Mouse (Mus musculus): ENCODE data around the gene Cdh13.

Cdh13 gene

DNA sequence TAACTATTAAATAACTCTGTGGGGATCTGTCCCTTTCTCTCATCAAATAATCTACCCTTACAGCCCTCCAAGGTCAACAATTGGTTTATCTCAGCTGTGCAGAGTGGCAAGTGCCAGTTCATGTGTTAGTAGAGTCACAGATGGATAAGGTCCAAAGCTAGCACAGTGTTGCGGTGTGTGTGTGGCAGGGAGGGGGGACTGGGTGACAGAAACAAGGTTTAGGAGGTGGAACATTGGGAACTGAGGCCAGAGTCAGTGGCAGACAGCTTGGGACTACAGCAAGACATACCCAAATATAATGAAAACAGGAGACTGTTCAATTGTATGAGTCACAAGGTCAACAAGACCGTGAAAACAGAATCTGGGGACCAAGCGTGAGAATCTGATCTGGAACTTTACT, 171.7 kb downstream of the Cdh13 start:
- DNase-seq = no peak

DNA sequence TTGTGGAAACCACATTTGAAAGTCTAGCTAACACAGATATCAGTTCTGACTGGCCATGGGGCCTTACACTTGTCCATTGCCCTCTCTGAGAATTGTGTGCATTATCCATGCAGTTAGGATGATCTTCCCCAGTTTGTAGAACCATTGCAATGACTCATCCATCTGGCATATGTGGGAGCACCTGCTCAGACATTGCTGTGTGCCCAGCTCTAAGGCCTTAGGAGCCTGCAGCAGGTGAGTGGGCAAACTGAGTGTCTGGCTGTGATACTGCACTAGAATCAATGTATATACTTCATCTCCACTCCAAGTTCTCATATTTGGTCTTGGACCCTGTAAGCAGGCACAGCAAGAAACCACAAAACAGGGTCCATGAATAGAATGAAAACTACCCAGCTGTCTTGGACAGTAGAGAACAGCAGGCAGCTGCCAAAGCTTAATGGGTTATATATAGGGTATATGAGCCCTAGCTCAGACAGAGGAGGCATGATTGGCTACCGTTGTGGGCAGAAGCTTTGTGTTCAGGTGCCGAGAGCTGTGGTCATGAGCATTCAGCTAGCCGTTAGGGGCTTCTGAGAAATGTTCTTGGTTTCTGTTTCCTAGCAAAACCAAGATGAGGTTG, 181.9 kb downstream of the Cdh13 start:
- DNase-seq = no peak

DNA sequence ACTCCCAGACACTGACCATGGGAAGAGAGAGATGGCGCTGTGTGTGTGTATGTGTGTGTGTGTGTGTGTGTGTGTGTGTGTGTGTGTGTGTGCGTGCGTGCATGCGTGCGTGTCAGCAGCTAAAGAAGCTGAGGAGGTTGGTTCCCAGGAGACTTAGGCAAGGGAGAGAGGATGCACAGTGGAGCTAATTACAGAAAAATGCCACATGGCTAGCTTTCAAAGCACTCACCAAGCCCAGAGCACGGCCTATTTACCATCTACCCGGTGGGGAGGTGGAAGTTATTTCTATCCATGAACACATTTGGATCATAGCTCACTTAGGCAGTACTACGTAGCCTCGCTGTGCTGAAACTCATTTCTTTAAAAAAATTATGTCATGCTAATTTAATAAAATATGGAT, 194.1 kb downstream of the Cdh13 start:
- no peak for DNase-seq

DNA sequence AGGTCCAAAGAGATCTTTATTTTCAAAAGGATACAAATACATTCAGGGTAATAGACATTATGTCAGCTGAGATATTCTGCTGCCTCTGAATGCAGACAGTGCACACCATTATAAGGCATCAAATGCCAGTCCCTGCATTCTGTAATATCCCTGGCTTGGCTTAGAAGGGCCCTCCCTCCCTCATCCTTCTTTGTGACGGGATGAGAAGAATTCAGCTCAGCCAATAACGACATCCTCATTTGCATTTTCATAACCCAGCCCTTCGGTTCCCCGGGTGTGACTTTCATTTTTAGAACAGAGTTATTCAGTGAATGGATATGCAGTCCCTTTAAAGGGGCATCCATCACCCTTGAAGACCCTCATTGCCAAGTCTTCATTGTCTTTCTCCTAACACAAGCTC, 205.2 kb downstream of the Cdh13 start:
- DNase-seq = no peak

DNA sequence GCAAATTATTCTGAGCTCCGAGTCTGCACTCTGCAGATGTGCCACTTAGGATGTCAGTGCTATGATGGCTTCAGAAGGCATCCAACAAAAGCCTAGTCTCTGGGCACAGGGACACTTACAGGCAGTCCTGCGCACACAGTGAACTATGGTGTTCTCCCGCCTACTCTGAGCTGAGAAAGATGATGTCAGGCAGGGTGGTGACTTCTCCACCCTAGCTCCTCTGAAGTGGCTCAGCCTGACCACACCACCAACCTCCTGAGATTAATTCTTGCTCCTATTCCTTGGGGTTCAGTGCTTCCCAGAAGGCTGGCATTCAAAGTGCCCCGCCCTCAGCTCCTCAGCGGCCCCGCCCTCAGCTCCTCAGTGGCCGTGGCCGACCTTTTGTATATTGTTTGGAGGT, 219.0 kb downstream of the Cdh13 start:
- no peak for DNase-seq

DNA sequence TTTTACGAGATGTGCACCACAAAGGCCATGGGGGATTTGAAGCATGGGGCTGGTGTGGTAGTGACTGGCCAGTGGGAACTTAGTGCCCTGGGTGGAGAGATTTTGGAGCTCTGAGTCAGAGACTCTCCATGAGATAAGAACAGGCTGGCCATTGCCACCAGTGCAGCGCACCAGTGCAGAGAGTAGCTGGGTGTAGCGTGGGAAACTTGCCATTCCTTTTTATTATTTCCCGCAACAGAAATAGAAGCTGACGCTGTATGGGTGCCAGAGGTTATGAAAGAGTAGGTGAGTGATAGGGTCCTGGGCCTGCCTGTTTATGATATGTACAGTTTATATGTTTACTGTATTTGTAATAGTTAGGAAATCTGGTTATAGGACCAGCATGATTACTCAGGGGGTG, 225.9 kb downstream of the Cdh13 start:
- no peak for DNase-seq

DNA sequence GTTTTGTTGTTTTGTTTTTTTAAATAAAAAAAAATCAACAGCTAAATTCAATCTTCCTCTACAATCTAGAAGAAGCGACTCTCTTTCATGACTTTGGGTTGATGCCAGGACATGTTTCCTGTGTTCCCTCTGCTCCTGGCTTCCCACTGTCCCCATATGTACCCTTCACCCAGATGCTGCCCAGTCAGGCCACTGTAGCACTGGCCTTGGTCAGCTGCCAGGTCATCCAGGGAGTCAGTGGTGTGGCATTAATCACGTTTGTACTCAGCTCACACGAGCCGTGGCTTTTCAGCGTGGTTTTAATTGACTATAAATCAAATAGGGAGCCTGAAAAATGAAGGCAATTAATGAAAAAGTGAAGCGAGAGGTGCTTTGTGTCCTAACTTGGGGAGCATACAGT, 229.7 kb downstream of the Cdh13 start:
- no peak for DNase-seq

DNA sequence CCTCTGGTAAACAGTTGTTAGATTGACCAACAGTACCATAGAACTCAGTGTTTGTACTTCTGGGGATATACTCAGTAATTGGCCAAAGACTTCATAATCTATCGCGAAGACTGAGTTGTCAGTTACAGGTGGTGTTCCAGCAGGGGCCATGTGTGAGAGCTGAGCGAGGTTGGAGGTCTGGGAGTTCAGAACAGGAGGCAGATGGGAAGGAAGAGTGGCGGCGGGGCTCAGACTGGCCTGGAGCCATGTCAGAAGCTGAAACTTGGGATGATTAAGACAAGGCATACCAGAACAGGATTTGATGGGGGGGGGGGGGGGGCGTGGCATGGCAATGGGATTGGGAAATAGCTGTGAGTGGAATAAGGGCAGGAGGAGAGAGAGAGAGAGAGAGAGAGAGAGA, 232.1 kb downstream of the Cdh13 start:
- DNase-seq = no peak

DNA sequence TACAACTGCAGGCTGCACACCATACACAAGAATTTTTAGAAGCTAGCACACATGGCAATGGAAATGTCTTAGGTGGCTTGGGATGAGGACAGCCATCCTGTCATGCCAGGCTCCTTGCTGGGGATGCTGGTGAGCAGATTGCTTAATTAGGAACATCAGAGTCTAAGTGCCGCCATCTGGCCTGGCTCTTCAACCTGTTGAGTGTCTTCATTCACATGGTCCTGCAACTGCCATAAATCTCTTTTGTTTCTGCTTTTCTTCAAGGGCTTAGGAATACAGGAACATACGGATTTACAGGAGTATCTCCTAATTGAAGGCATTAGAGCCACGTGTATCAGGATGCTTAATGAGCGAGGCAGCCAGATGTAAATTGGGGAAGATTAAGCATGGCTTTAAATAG, 233.5 kb downstream of the Cdh13 start:
- DNase-seq = peak; percentile 4

DNA sequence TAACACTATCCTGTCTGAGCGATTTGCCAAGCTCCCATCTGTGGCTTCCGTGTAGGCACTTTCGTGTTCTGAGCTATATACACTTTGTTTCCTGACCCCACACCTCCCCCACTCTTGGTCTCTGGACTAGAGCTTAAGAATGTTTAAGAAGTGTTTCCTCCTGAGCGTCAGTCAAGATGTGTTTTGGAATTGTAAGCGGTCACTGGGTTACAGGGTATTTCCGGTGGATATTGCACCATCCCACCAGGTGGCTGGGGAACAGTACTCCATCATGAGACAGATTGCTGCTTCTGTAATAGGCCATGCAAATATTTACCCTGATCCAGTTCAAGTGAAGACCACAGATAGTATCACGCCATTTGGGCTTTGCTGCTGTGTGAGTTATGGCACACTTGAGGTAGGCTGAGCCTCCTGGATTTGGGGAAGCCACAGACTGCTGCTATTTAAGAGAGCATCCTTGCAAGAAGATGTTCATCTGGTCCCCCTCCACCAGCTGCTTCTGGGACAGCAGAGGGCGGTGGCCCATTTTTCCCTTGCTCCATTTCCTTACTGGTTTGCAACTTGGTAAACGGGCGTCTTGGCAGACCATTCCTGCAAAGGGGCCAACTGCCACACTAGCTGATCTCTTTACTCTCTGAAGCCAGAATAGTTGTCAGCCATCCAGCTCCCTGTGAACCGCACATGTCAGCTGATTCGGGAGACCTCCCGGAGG, 234.7 kb downstream of the Cdh13 start:
- peak; percentile 3 for DNase-seq

DNA sequence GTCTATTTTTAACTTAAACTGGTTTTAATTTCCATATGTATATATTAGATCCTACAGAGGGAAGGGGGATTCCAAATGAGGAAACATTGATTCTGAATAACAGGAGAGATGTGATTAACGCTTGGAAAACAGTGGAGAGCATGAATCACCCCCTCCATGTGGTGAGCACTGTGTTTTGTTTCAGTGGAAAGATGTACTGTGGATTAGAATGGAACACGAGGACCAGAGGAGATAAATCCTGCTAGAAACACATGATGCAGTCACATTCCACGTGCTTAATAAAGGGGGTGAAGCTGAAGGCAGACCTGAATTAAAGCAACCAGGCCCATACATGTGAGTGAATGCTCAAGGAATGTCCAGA, 235.2 kb downstream of the Cdh13 start:
- DNase-seq = no peak

DNA sequence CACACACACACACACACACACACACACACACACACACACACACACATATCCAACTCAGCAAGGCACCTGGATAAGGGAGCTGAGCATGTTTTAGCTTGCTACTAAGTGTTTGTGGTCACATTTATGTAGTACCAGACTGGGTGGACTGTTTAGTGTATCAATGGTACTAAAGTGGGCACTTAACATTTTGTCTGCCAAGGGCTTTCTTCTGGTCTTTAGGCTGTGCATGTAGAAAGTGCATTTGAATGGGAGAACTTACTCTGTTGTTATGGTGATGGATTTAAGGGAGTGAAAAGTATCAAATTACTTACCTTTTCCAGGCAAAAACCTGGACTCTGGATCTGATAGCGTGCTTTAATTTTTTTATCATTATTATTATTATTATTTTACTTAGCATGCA, 240.4 kb downstream of the Cdh13 start:
- DNase-seq = no peak

DNA sequence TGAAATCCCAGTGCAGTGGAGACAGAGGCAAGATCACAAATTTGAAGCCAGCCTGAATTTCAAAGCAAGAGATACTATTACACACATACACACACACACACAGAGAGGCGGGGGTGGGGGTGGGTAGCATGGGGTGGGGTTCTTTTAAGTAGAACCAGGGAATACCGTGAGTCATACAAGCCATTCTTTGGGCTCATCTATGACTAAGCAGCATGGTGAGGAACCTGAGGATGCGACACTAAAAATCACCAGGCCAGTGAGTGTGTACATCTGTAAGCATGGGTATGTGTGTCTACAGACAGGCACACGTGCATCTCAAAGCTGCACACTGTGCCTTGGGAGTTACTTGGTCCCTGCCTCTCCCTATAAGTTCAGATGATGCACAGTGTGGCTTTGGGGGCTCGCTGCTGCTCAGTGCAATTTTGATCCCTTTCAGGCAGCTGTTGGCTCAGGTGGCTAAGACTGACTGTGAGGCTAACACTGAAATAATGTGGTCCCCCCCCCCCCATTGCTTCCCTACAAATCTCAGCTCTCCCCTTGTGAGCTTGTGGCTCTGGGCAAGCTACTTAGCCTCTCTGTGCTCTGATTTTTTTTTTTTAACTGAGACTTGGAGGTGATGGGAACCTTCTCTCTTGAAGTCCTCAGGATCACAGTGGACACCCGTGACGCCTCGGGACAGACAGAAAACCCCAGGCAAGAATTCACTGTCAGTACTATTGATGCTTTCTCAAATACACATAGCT, 255.5 kb downstream of the Cdh13 start:
- DNase-seq = no peak

DNA sequence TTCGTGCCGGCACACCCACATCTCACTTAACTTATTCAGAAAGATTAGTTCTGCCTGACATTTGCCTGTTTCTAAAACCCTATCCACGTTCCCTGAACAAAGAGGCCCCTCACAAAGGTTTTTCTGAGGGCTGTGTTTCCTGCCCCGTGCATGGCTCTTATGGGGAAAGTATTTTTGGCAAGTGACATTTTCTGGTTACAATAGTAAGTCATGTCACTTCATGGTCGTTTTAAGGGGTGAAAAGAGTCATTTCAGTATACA, 256.0 kb downstream of the Cdh13 start:
- no peak for DNase-seq

DNA sequence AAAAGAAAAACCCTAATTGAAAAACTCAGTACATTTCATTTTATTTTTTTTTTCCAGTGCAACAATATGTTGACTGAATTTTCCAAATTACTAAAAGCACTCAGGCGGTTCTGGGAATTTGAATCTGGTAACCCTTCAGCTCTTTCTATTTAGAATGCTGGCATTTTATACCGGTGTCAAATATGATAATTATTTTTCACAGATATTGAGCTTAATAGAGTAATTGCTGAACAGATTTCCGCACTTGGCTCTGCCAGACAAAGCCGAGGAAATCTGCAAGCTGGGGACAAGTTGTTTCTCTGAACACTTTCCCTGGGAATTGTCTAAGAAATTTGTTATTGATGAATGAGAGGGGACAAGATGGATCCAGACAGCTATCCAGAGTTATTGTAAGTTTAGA, 256.4 kb downstream of the Cdh13 start:
- DNase-seq = no peak

DNA sequence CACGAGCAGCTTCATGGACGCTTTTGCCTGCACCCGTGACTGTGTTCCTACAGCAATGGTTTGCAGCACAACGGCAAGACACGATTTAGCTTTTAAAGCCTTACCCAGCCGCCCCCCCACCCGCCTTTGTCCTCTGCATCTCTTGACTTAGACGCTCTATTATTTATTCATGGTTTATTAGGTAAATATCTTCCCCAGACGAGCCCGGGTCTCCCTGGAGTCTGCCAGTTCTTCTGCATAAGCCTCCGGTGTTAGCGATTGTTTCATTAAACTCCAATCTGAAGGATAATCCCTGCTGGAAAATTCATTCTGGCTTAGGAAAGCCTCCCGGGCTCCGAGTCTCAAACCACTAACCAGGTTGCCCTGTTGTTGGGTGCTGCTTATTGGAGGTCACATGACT, 268.9 kb downstream of the Cdh13 start:
- DNase-seq = no peak

DNA sequence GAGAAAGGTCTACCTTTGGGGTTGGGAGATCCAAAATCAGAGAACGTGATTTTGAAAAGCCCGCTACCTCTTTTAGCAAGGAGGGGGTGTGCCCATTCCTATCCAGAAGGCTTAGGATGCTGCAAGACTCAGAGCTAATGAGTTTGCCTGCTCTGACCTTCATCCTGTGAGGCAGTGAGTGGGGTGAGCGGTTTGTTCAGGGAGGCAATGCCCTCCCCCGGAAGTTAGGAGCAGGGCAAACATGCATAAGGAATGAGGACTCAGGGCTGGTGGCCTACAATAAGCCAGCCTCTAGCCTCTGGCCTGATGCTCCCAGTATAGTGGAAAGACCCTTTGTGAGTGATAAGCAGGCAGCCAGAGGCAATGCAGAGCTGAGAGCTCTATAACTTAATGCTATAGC, 269.3 kb downstream of the Cdh13 start:
- DNase-seq = no peak

DNA sequence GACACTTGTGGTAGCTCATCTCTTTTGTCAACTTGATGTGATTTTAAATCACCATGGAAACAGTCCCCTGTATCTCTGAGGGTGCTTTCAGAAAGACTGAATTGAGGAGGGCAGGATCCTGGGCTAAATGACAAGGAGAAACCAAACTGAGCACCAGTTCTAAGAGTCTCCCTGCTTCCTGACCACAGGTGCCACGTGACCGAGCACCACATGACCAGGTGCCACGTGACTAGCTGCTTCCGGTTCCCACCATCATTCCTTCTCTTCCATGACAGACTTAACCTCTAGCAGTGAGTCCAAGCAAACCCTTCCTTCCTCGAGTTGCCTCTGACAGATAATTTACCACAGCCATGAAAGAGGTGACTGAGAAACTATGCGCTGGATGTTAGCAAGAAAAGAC, 280.5 kb downstream of the Cdh13 start:
- DNase-seq = no peak

DNA sequence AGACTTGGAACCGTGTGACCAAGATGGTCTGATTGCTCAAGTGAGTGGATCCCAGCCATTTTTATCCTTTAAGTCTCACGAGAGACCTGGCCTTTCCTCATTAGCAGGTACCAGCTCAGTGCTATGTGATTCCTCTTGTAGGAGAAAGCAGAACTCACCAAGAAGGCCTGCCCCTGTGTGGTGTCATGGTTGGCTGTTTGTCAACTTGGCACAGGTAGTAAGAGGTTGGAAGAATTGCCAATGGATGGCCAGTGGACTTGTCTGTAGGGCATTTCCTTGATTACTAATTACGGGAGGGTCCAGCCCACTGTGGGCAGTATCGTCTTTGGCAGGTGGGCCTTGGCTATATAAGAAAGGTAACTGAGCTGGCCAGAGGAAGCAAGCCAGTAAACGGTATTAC, 281.7 kb downstream of the Cdh13 start:
- DNase-seq = no peak

DNA sequence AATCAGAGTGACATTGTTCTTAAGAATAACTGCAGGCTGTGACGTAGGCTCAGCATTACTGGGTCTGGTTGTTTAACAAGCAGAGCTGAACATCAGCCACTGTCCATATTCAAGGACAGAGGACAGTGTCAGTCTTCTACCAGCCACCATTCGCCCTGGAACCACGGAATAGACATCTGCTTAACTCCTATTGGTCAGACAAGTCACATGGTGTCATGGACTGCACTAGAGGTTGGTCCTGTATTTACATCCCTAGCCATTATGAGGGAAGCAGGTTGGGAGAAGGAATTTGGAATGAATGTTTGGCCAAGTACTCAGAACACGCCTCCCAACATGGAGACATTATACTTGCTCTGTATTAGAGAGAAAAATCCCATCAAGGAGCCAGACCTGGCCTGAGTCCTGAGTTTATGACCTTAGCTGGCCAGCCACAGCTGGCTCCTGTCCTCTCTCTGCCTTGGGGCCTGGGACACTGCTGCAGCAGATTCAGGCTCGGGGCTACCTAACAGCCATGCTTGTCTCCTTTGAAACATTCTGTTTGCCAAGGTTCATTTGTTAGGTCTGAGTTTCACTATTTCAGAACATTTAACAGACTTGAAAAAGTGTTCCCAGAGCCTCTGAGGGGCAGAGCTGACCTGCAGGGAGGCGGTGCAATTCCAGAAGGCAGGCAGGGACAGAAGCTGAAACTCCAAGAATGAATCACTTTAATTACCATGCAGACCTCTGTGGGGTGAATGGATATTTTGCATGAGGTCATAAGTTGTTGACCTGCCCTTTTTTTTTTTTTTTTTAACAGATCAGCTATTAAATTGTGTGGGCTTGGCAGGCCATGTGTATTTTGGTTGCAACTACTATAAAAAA, 282.6 kb downstream of the Cdh13 start:
- DNase-seq = no peak

DNA sequence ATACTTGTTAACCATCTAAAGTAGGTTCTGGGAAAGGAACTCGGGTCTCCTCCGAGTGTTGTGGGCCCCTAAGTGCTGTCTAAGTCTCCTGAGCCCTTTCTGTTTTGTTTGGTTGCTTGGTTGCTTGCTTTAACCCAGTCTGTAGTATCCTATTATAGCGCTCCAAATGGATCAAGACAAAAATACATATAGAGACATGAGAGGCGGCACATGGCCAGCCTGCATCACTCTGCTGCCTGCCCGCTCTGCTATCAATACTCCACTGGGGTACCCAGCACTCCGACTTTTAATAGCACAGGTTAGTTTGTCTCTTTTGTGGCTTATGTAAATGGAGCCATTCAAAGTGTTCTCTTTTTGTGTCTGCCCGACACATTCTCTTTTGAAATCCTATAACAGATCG, 285.8 kb downstream of the Cdh13 start:
- no peak for DNase-seq

DNA sequence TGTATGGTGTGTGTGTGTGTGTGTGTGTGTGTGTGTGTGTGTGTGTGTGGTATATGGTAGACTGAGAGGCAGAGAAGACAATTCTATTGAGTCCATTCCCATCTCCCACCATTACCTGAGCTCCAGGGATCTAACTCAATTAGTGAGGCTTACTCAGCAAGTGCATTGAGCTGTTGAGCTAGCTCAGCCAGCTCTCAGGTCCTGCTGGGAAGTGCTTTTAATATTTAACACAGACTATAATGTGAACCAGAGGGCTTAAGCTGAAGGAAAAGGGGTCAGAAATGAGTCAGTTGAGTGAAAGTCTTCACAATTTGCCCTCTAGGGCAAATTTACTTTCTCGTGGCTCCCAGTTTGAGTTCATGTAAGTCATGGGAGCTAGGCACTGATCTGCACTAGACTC, 297.7 kb downstream of the Cdh13 start:
- no peak for DNase-seq

DNA sequence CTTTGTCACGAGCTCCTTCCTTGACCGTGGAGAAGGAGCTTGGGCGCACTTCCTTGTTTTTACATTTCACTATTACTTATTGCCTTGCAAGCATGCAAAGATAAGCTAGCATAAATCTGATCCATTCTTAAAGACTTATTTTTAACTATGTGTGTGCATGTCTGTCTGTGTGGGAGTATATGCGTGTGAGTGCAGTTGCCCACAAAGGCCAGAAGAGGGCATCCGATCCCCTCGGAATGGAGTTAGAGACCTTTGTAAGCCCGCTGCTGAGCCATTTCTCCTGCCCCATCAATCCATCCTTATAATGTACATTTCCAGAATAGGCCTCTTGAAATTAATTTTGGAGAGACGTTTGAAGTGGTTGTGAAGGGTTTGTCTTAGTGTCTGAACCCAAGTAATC, 298.7 kb downstream of the Cdh13 start:
- DNase-seq = no peak

DNA sequence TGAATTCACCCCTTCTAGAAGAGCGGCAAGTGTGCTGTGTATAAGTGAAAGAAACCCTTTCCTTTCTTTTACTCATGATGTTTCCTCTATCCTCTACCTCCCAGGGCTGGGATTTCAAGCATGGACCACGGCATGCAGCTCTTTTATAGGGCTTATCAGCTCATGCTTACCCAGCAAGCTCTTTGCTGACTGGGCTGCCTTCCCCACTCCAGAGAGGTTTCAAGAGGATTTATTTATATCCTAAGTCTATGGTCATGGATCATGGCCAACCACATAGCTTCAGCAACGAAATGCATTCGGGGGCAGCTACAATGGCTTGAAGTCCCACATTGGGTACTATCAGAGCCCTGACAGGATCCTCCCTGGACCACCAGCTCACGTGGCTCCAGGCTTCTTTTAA, 304.4 kb downstream of the Cdh13 start:
- DNase-seq = no peak
